34 mouse cellular contexts compared by ENCODE assay signal in the genomic region with DNA sequence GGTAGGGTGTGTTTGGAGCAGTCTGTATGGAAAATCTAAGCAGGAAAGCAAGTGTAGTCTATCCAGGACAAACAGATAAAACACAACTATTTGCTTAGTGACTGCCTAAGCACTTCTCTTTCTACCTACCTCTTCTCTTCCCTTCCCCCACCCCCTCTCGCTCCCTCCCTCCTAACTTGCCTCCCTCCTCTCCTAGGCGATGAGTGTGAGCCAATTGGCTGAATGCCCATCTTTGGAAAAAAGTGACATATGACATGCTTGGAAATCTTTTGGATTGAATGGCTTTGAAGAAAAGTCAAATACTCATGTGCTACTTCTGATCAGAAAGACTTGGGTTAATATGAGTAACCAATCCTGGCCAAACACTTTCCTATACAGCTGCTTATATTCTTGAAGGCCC. TPM values are rescaled to one million over a fixed set of nuclear protein-coding genes. Genes with fewer than 3 reads are reported as not detected.
DNase-seq lines count a peak whose midpoint lies in the region; ATAC-seq and TF ChIP-seq lines count a peak whose summit lies in the region.
"Had no signal": no experiment of that assay in that cellular context is flagged by ENCODE, and none has a peak within 500 bp of the region (broad histone marks: within the 10 kb centered on the region; RNA-seq: fewer than 3 reads in every experiment).

No protein-coding gene starts in this region.

- peaks cover 5% of the 10 kb centered on the region; the same call in 1 of the 2 replicates for H3K36me3 ChIP-seq in liver, adult 2 months (ENCODE audit: control insufficient read depth, insufficient read depth, low read length)
- no peaks in the 10 kb centered on the region; the same call in 1 of the 2 replicates for H3K36me3 ChIP-seq in liver, postnatal 0 days (replicated peaks; ENCODE audit: insufficient read depth, low read length)
- H3K36me3 ChIP-seq in MEL (ENCODE audit: control insufficient read depth in 1 of 2, insufficient read depth in 2 of 2, low read length in 2 of 2) = no peaks in the 10 kb centered on the region; a peak in 1 of 4 replicates
- H3K36me3 ChIP-seq: heart, embryonic 10.5 days; heart, embryonic 15.5 days; hindbrain, embryonic 12.5 days; liver, embryonic 13.5 days; lung, embryonic 15.5 days; midbrain, embryonic 12.5 days; neural tube, embryonic 15.5 days had no signal

- H3K4me1 ChIP-seq in liver, adult 2 months (ENCODE audit: control insufficient read depth, insufficient read depth, low read length) = peaks cover 3% of the 10 kb centered on the region; the same call in 1 of the 2 replicates
- no peaks in the 10 kb centered on the region for H3K4me1 ChIP-seq in liver, postnatal 0 days (ENCODE audit: insufficient read depth)
- no peaks in the 10 kb centered on the region for H3K4me1 ChIP-seq in MEL (ENCODE audit: control insufficient read depth in 1 of 2, insufficient read depth in 2 of 2, low read length in 2 of 2)
- H3K4me1 ChIP-seq: heart, embryonic 10.5 days; heart, embryonic 15.5 days; hindbrain, embryonic 12.5 days; liver, embryonic 13.5 days; lung, embryonic 15.5 days; megakaryocyte, embryonic 14.5 days; neural tube, embryonic 15.5 days had no signal

- TF ChIP-seq EP300 in liver, postnatal 0 days (IDR thresholded peaks at IDR 0.05; ENCODE audit: low read depth) = no peak
- no peak for TF ChIP-seq EP300 in MEL (IDR thresholded peaks at IDR 0.05; ENCODE audit: low read depth in 1 of 2, low read length in 2 of 2)

- DNase-seq in cerebellum, postnatal 10 days = peak; percentile 78 to 82
- DNase-seq in cerebellum, adult 18-20 months = no peak
- peak; percentile 44 for DNase-seq in liver, adult 2 months (ENCODE audit: extremely low read depth, low read depth, low spot score)
- DNase-seq in liver, postnatal 0 days = no peak
- DNase-seq in MEL (ENCODE audit: low read depth, low spot score) (peak; percentile 6), NIH3T3 (ENCODE audit: low read depth) (peak; percentile 12)
- DNase-seq in thymus, postnatal 0 days (ENCODE audit: low spot score) = no peak
- DNase-seq: adrenal gland, postnatal 36 days; cerebellum, adult 8-10 months; gastrocnemius, postnatal 14 days; kidney, adult 8-10 months; kidney, postnatal 4 days; left cerebral cortex, postnatal 4 days; liver, embryonic 13.5 days; lung, postnatal 4 days; right cerebral cortex, adult 18-20 months; spleen, adult 18-20 months; thymus, adult 18-20 months; thymus, postnatal 36 days had no signal

- no peak overlapping the region for H3K4me3 ChIP-seq in liver, adult 2 months (ENCODE audit: insufficient read depth, low read depth, low read length)
- no peak overlapping the region for H3K4me3 ChIP-seq in liver, postnatal 0 days (ENCODE audit: low read depth, low read length)
- H3K4me3 ChIP-seq in MEL (ENCODE audit: control insufficient read depth in 1 of 2, insufficient read depth in 1 of 2, low read depth in 2 of 2, low read length in 2 of 2) = no peak overlapping the region
- H3K4me3 ChIP-seq: embryonic facial prominence, embryonic 13.5 days; forebrain, embryonic 10.5 days; heart, embryonic 10.5 days; heart, embryonic 15.5 days; hindbrain, embryonic 12.5 days; liver, embryonic 13.5 days; lung, embryonic 15.5 days; megakaryocyte, embryonic 14.5 days; midbrain, embryonic 12.5 days; neural tube, embryonic 15.5 days had no signal

- H3K9me3 ChIP-seq in liver, postnatal 0 days (ENCODE audit: low read length) = no peaks in the 10 kb centered on the region
- no peaks in the 10 kb centered on the region for H3K9me3 ChIP-seq in MEL (replicated peaks; ENCODE audit: insufficient read depth, low read length)
- H3K9me3 ChIP-seq: embryonic facial prominence, embryonic 13.5 days; forebrain, embryonic 10.5 days; heart, embryonic 10.5 days; heart, embryonic 15.5 days; hindbrain, embryonic 12.5 days; liver, embryonic 13.5 days; lung, embryonic 15.5 days; megakaryocyte, embryonic 14.5 days; midbrain, embryonic 12.5 days; neural tube, embryonic 15.5 days had no signal

- H3K9ac ChIP-seq in liver, adult 2 months (ENCODE audit: low read depth, low read length) = no peak overlapping the region
- no peak overlapping the region for H3K9ac ChIP-seq in liver, postnatal 0 days (replicated peaks)
- no peak overlapping the region for H3K9ac ChIP-seq in MEL (ENCODE audit: control insufficient read depth, low read depth, low read length, poor library complexity, severe bottlenecking)
- H3K9ac ChIP-seq: embryonic facial prominence, embryonic 13.5 days; heart, embryonic 15.5 days; hindbrain, embryonic 12.5 days; liver, embryonic 13.5 days; lung, embryonic 15.5 days; midbrain, embryonic 12.5 days; neural tube, embryonic 15.5 days had no signal

- ATAC-seq in liver, postnatal 0 days = no peak
- ATAC-seq: intestine, embryonic 16.5 days had no signal

- no peak for TF ChIP-seq POLR2A in liver, adult 2 months (IDR thresholded peaks at IDR 0.05; ENCODE audit: extremely low read depth, insufficient read depth, low read length)
- no peak for TF ChIP-seq POLR2A in MEL (IDR thresholded peaks at IDR 0.05; ENCODE audit: control insufficient read depth in 1 of 2, insufficient read depth in 1 of 2, low read depth in 1 of 2, low read length in 2 of 2, poor library complexity in 1 of 2)

- H3K27ac ChIP-seq in liver, adult 2 months (replicated peaks; ENCODE audit: insufficient read depth, low read depth, low read length) = no peak overlapping the region
- H3K27ac ChIP-seq in liver, postnatal 0 days (ENCODE audit: low read depth) = no peak overlapping the region
- H3K27ac ChIP-seq in MEL (ENCODE audit: control insufficient read depth, low read depth, low read length) = no peak overlapping the region
- H3K27ac ChIP-seq: embryonic facial prominence, embryonic 13.5 days; forebrain, embryonic 10.5 days; heart, embryonic 10.5 days; heart, embryonic 15.5 days; hindbrain, embryonic 12.5 days; kidney, postnatal 0 days; liver, embryonic 13.5 days; lung, embryonic 15.5 days; midbrain, embryonic 12.5 days; neural tube, embryonic 15.5 days; stomach, postnatal 0 days had no signal

- no peak for TF ChIP-seq CTCF in liver, adult 2 months (IDR thresholded peaks at IDR 0.05; ENCODE audit: low read depth, low read length)
- no peak for TF ChIP-seq CTCF in liver, postnatal 0 days (IDR thresholded peaks at IDR 0.05; ENCODE audit: low read depth)
- no peak for TF ChIP-seq CTCF in MEL (IDR thresholded peaks at IDR 0.05 in 2 of 3, conservative IDR thresholded peaks at IDR 0.05 in 1 of 3; ENCODE audit: control insufficient read depth in 1 of 3, insufficient read depth in 1 of 3, low read depth in 2 of 3, low read length in 3 of 3, poor library complexity in 1 of 3, severe bottlenecking in 1 of 3)

- no peaks in the 10 kb centered on the region for H3K79me2 ChIP-seq in liver, adult 2 months (ENCODE audit: control insufficient read depth, insufficient read depth, low read length)
- no peaks in the 10 kb centered on the region for H3K79me2 ChIP-seq in MEL (ENCODE audit: control insufficient read depth, insufficient read depth, low read length, poor library complexity)

- H3K27me3 ChIP-seq in liver, adult 2 months (ENCODE audit: control insufficient read depth, insufficient read depth, low read length) = no peaks in the 10 kb centered on the region
- H3K27me3 ChIP-seq in liver, postnatal 0 days (ENCODE audit: insufficient read depth, low read length) = no peaks in the 10 kb centered on the region
- H3K27me3 ChIP-seq in MEL (ENCODE audit: control insufficient read depth in 1 of 2, insufficient read depth in 2 of 2, low read length in 2 of 2) = no peaks in the 10 kb centered on the region
- H3K27me3 ChIP-seq: embryonic facial prominence, embryonic 13.5 days; heart, embryonic 15.5 days; hindbrain, embryonic 12.5 days; liver, embryonic 13.5 days; lung, embryonic 15.5 days; megakaryocyte, embryonic 14.5 days; neural tube, embryonic 15.5 days had no signal

- 36% methylated on average over 2 of the region's 2 CpGs for WGBS in liver, adult 2 months
- WGBS in liver, postnatal 0 days (ENCODE audit: insufficient replicate concordance) = 63% methylated on average over 2 of the region's 2 CpGs

- TF ChIP-seq RAD21 in MEL (IDR thresholded peaks at IDR 0.05; ENCODE audit: low read depth, low read length) = no peak

- no peak overlapping the region for H3K4me2 ChIP-seq in liver, postnatal 0 days (ENCODE audit: low read depth, low read length)
- H3K4me2 ChIP-seq: embryonic facial prominence, embryonic 13.5 days; heart, embryonic 15.5 days; hindbrain, embryonic 12.5 days; liver, embryonic 13.5 days; lung, embryonic 15.5 days; midbrain, embryonic 12.5 days; neural tube, embryonic 15.5 days had no signal

TF ChIP-seq in MEL, 35 proteins besides CTCF, POLR2A, EP300 and RAD21:
- TF ChIP-seq TAL1 (IDR thresholded peaks at IDR 0.05; ENCODE audit: low read length) (no peak), USF2 (IDR thresholded peaks at IDR 0.05; ENCODE audit: borderline replicate concordance in 1 of 2, insufficient read depth in 1 of 2, low read depth in 1 of 2, low read length in 2 of 2) (no peak), ZMIZ1 (IDR thresholded peaks at IDR 0.05; ENCODE audit: low read depth, low read length) (no peak), ZKSCAN1 (IDR thresholded peaks at IDR 0.05; ENCODE audit: low read depth, low read length) (no peak), MAZ (IDR thresholded peaks at IDR 0.05; ENCODE audit: low read depth, low read length) (no peak), ZC3H11A (IDR thresholded peaks at IDR 0.05; ENCODE audit: low read depth, low read length) (no peak), TCF12 (IDR thresholded peaks at IDR 0.05; ENCODE audit: low read depth, low read length) (no peak), SMC3 (IDR thresholded peaks at IDR 0.05; ENCODE audit: low read depth, low read length) (no peak), MAX (IDR thresholded peaks at IDR 0.05; ENCODE audit: low read length) (no peak), CHD1 (IDR thresholded peaks at IDR 0.05; ENCODE audit: low read depth, low read length) (no peak), ZNF384 (IDR thresholded peaks at IDR 0.05; ENCODE audit: low read depth, low read length) (no peak), ETS1 (IDR thresholded peaks at IDR 0.05; ENCODE audit: low read depth, low read length) (no peak), BHLHE40 (IDR thresholded peaks at IDR 0.05; ENCODE audit: borderline replicate concordance, low read depth, low read length) (no peak), POLR2AphosphoS5 (IDR thresholded peaks at IDR 0.05; ENCODE audit: borderline replicate concordance, low read depth, low read length) (no peak), MEF2A (IDR thresholded peaks at IDR 0.05; ENCODE audit: extremely low read depth, insufficient replicate concordance, low read depth, low read length, poor library complexity, severe bottlenecking) (no peak)

RNA-seq across cellular contexts. Expression of gene Pax6, which starts 36.6 kb away (rescaled TPM):
- not detected in 2 replicates for total RNA-seq in liver, adult 2 months (2014; rRNA removed)
- not detected in 2 replicates for polyA plus RNA-seq in liver, adult 2 months (2012; rRNA removed)
- not detected in 2 replicates for polyA plus RNA-seq in liver, postnatal 0 days (2015; fragmentation: Nextera tagmentation; extraction: Ambion mirVana)
- total RNA-seq in MEL (2012; rRNA removed) = 7.5 and 10.4 TPM in 2 replicates
- 10 to 100 TPM in 1 of 2 experiments, not detected in 1; 17.6 TPM for polyA plus RNA-seq in MEL (2012; ENCODE audit: insufficient read depth in 1 of 2, insufficient read length in 2 of 2, low read depth in 1 of 2, low replicate concordance in 2 of 2, missing spikeins in 1 of 2)
- 0.09 TPM in 1 of 2 replicates, not detected in the other for polyA plus RNA-seq in thymus, postnatal 0 days (2015; fragmentation: Nextera tagmentation; extraction: Ambion mirVana)
- total RNA-seq: adrenal gland, postnatal 36 days; common myeloid progenitor, adult 5-6 weeks; heart, postnatal 25 days; monocyte, adult 5-6 weeks had no signal
- polyA plus RNA-seq: lung, embryonic 15.5 days had no signal

Comparison
In these comparisons a context has a peak if more than half of its experiments do, and no peak if none do; other contexts are left out.
1. DNase-seq: peak in cerebellum, postnatal 10 days (2 of 2), liver, adult 2 months (single experiment), MEL (single experiment) and NIH3T3 (single experiment); none in cerebellum, adult 18-20 months (0 of 2), liver, postnatal 0 days (single experiment) and thymus, postnatal 0 days (single experiment).